Mouse (Mus musculus): Measurements from ENCODE around the gene Tor1aip2. TPM values are rescaled to one million over a fixed set of nuclear protein-coding genes. Genes with fewer than 3 reads are reported as not detected.

The Tor1aip2 gene
- total and polyA plus RNA-seq, 3 experiments = 28.7 to 69.5 (median 62.8) TPM

DNA sequence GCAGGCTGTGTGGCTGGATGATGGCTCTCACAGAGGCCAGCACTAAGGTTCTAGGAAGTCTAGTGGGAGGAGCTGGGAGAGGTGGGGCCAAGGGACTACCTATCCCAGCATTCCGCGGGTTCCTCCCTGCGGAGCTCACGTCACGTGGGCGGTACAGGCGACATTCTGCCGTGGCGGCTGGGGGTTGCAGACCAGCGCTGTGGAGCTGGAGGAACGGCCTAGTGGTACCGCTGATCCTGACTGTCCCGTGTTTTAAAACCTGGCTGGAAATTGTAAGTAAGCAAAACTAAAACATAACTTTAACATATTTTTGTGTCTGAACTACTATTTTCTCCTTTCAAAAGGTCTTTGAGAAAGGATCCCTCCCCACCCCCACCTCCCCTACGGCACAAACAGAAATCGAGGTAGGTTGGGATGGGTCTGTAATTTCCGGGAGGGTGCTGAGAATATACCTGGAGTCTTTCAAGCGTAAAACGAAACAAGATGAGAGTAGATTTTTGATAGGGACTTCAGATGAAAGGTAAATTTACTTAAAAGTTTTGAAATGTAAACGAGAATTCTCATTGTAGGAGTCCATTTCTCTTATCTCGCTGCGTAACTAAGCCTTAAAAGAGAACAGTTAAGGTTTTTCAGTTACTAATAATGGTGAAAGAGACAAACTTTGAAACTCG is 5.7 kb downstream of the Tor1aip2 start (continued):
- no peak for TF ChIP-seq ZC3H11A (IDR thresholded peaks at IDR 0.05; ENCODE audit: low read depth, low read length)
- peak; percentile 96 for TF ChIP-seq POLR2AphosphoS2 (IDR thresholded peaks at IDR 0.05; ENCODE audit: low read depth, low read length)
- TF ChIP-seq NELFE (IDR thresholded peaks at IDR 0.05; ENCODE audit: low read depth, low read length) = peak; percentile 99
- TF ChIP-seq ZKSCAN1 (IDR thresholded peaks at IDR 0.05; ENCODE audit: borderline replicate concordance, low read depth, low read length) = no peak
- peak; percentile 54 for TF ChIP-seq IRF4 (IDR thresholded peaks at IDR 0.05; ENCODE audit: low read depth, low read length)
- no peak for TF ChIP-seq JUN (IDR thresholded peaks at IDR 0.05; ENCODE audit: insufficient read depth, low read depth, low read length)
- TF ChIP-seq EP300 (IDR thresholded peaks at IDR 0.05; ENCODE audit: low read length) = no peak

DNA sequence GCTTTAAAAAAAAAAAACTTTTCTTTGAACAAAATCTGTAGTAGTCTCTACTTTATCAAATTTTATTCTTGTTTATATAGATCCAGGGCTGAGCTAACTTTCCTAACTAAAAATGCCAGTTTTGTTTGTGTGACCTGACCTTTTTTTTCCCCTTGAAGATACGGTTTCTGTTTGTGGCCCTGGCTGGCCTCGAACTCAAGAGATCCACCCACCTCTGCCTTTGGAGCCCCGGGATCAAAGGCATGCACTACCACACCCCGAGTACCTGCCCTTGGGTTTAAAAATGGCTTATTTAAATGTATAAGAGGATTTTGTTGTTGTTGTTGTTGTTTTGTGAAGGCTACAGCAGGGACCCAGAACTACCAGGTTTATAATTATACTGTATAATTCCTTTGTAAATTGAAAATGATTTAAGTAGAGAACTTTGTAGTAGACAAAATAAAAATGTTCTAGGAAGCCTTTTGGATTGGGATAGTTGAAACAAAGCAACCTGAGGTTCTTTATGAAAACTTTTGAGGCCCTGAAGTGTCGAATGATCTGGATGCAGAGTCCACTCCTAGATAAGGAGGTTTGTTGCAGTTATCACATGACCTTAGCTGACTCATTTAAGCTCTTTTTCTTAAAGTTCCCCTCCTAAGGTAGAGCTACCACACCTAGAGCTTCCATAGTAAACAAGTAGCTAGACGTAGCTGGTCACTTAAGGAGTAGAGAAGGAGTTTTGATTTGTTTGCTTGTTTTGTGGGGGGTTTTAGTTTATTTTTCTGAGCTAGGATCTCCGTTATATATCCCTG is 6.4 kb downstream of the Tor1aip2 start:
- in situ Hi-C loops (cut with MboI; ENCODE audit: low pct_ligation_motif_present, low pct_unique_long_range_greater_than_20kb, low sequenced_read_pairs) (no loop called here), dilution Hi-C loops (cut with MboI; ENCODE audit: extremely low pct_ligation_motif_present, extremely low pct_unique_long_range_greater_than_20kb, low sequenced_read_pairs) (no loop called here)
- Histone ChIP-seq H3K4me1 (ENCODE audit: control insufficient read depth in 1 of 2, insufficient read depth in 2 of 2) (peaks cover 3 to 61% of the 10 kb centered on the region in 2 experiments; a peak in 3 of 4 replicates), H3K9me3 (replicated peaks; ENCODE audit: low read length) (no peaks in the 10 kb centered on the region), H3K4me2 (ENCODE audit: insufficient read depth, low read depth, poor library complexity, severe bottlenecking) (peak overlapping the region; percentile 95), H3K27me3 (replicated peaks) (no peaks in the 10 kb centered on the region), H3K9ac (ENCODE audit: insufficient read depth, low read depth) (peak overlapping the region; percentile 78), H3K4me3 (replicated peaks in 1 of 3; ENCODE audit: low read depth in 2 of 3, low read length in 2 of 3, poor library complexity in 1 of 3) (peak overlapping the region; percentile 58 to 76 (median 73)), H3K27ac (ENCODE audit: insufficient read depth, low read depth) (no peak overlapping the region), H3K79me2 (replicated peaks; ENCODE audit: control insufficient read depth, extremely low read depth, insufficient read depth, poor library complexity, severe bottlenecking) (peaks cover 67% of the 10 kb centered on the region), H3K36me3 (replicated peaks in 1 of 2; ENCODE audit: control insufficient read depth in 1 of 2, insufficient read depth in 1 of 2, low read length in 1 of 2) (peaks cover 21 to 36% of the 10 kb centered on the region in 2 experiments)
- no peak for TF ChIP-seq GABPA (IDR thresholded peaks at IDR 0.05; ENCODE audit: insufficient replicate concordance, low read depth, low read length)
- peak; percentile 38; the same call in 1 of the 2 replicates for TF ChIP-seq IRF4 (IDR thresholded peaks at IDR 0.05; ENCODE audit: low read depth, low read length)
- 0 out of 2 replicates have a peak, but pooled peaks have one; percentile 76 for TF ChIP-seq CHD1 (IDR thresholded peaks at IDR 0.05; ENCODE audit: low read depth, low read length)
- peak; percentile 14; the same call in 1 of the 2 replicates for TF ChIP-seq USF1 (IDR thresholded peaks at IDR 0.05; ENCODE audit: low read depth, low read length)
- DNase-seq (ENCODE audit: extremely low read depth) = peak; percentile 40

DNA sequence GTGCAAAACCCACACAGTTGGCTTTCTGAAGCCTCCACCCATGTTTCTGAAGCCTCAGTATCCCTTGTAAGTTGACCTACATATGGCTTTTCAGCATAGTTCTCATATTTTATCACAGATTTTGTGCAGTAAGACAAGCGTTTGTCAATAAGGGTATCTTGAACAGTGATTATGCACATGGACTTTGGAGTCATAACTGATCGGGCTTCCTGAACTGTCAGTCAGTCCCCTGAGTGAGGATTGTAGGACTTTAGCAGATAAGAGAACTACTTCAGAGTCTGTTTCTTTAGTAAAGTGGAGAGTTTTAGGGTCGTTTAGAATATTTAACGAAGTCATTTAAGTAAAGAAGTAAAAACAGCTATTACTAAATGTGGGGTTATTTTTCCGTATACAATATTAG is 7.3 kb downstream of the Tor1aip2 start:
- Histone ChIP-seq H3K27ac (ENCODE audit: insufficient read depth, low read depth) (no peak overlapping the region), H3K36me3 (replicated peaks in 1 of 2; ENCODE audit: control insufficient read depth in 1 of 2, insufficient read depth in 1 of 2, low read length in 1 of 2) (peaks cover 25 to 43% of the 10 kb centered on the region in 2 experiments), H3K4me2 (ENCODE audit: insufficient read depth, low read depth, poor library complexity, severe bottlenecking) (peak overlapping the region; percentile 95), H3K9me3 (replicated peaks; ENCODE audit: low read length) (no peaks in the 10 kb centered on the region), H3K27me3 (replicated peaks) (no peaks in the 10 kb centered on the region), H3K4me3 (replicated peaks in 1 of 3; ENCODE audit: low read depth in 2 of 3, low read length in 2 of 3, poor library complexity in 1 of 3) (peak overlapping the region in 2 of 3 experiments; percentile 58 to 76), H3K4me1 (ENCODE audit: control insufficient read depth in 1 of 2, insufficient read depth in 2 of 2) (peaks cover 4 to 64% of the 10 kb centered on the region in 2 experiments; a peak in 3 of 4 replicates), H3K79me2 (replicated peaks; ENCODE audit: control insufficient read depth, extremely low read depth, insufficient read depth, poor library complexity, severe bottlenecking) (peaks cover 73% of the 10 kb centered on the region), H3K9ac (ENCODE audit: insufficient read depth, low read depth) (peak overlapping the region; percentile 78)
- DNase-seq (ENCODE audit: extremely low read depth) = no peak
- in situ Hi-C loops (cut with MboI; ENCODE audit: low pct_ligation_motif_present, low pct_unique_long_range_greater_than_20kb, low sequenced_read_pairs) = no loop called here
- TF ChIP-seq RCOR1 (conservative IDR thresholded peaks at IDR 0.05; ENCODE audit: low read depth, low read length) (no peak), TCF12 (IDR thresholded peaks at IDR 0.05; ENCODE audit: low read depth, low read length) (no peak), E2F4 (IDR thresholded peaks at IDR 0.05; ENCODE audit: insufficient replicate concordance, low read depth, low read length) (no peak), GABPA (IDR thresholded peaks at IDR 0.05; ENCODE audit: insufficient replicate concordance, low read depth, low read length) (no peak), CHD2 (IDR thresholded peaks at IDR 0.05; ENCODE audit: low read length) (no peak), ZNF384 (IDR thresholded peaks at IDR 0.05; ENCODE audit: low read depth, low read length) (no peak)
- dilution Hi-C loops (cut with MboI; ENCODE audit: extremely low pct_ligation_motif_present, extremely low pct_unique_long_range_greater_than_20kb, low sequenced_read_pairs) = no loop called here
